Mouse (Mus musculus): ENCODE results near the gene Lrit3.

DNA sequence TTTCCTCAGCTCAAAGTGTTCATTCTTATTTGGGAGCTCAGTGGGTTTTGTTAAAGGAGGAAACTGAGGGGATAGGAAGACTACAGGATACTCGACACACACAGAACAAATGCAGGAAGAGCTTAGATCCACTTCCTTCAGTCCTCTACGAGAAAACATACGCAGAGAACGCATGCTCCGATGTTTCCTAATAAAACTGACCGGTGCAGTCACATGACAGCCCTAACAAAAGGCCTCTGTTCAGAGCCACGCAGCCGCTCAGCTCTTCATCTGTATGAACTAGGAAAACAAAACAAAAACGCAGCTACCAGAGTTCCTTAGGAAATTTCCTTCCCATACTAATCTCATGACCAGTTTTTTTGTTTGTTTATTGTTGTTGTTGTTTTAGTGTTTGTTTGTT is 17.0 kb upstream of the Lrit3 start:
- TF ChIP-seq CTCF (IDR thresholded peaks at IDR 0.05; ENCODE audit: insufficient read depth, low read depth, low read length) (no peak), POLR2A (IDR thresholded peaks at IDR 0.05; ENCODE audit: insufficient read depth, low read depth, low read length) (no peak)

Data from olfactory bulb, adult 2 months (tissue).